Mouse (Mus musculus) ovary, postnatal 14 days (tissue): Measurements from ENCODE around the gene Nanos2.

Source experiments
- DNase-seq: peaks from one replicate; pipeline ENCODE4 v3.0.0; 2022; ENCODE audit warnings: low spot score

Gene Nanos2

DNA sequence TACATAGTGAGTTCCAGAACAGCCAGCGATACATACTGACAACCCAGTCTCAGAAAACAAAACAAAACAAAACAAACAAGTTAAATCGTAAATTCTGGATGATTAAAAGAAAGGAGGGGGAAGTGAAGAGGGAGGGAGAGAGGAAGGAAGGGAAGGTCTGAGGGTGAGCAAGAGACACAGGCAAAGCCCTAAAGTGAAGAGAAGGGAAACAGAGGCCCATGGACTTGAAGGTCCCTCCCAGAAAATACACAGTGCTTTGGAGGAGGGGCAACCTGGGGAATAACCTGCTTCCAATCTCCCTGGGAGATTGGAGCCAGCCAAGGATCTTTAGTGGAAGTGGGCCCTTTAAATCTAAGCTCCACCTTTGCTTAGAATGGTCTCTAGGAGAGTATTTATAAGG is at the start of gene Nanos2:
Nanos2 (plus strand) TSS at position 301 of the 400 bp plus-strand sequence.
- no peak for DNase-seq

GRCm38 (mm10) chr7:18942376-18942775 is 44.8 kb upstream of the Nanos2 start:
- DNase-seq, result no peak

DNA sequence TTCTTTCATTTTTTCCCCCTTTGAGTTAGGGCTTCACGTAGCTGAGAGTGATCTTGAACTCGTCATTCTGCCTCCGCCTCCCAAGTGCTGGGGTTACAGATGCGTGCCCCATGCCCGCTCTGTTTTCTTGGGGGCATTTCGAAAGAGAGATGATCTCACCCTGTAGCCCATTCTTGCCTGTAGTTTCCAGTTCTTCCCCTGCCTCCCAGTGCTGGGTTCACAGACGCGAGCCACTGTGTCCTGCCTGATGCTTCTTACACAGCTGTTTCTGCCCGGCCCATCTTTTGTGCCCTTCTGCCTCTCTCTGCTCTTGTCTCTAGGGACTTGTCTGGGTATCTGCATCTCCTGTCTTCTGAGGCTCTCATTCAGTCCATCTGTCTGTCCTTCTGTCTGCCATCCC is 44.4 kb upstream of the Nanos2 start:
- DNase-seq, result no peak

DNA sequence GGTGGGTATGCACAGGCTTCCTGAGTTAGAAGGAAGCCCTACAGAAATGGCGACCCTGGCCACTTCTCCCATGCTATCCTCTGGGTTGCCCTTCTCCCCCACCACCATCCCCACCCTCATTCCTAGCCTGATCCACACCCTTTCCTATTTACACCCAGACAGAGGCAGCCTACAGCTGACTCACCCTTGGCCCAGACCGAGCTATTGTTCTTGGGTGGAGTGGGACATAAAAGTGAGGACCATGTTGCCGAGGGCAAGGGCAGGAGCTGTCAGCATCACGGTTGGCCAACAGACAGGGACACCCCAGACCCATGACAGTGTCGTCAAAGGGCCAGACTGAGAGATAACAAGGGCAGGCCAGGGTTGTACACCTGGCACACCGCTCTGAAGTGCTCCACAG is 39.0 kb upstream of the Nanos2 start:
- no peak for DNase-seq

GRCm38 (mm10) chr7:18949781-18950522 is 37.2 kb upstream of the Nanos2 start:
- no peak for DNase-seq

DNA sequence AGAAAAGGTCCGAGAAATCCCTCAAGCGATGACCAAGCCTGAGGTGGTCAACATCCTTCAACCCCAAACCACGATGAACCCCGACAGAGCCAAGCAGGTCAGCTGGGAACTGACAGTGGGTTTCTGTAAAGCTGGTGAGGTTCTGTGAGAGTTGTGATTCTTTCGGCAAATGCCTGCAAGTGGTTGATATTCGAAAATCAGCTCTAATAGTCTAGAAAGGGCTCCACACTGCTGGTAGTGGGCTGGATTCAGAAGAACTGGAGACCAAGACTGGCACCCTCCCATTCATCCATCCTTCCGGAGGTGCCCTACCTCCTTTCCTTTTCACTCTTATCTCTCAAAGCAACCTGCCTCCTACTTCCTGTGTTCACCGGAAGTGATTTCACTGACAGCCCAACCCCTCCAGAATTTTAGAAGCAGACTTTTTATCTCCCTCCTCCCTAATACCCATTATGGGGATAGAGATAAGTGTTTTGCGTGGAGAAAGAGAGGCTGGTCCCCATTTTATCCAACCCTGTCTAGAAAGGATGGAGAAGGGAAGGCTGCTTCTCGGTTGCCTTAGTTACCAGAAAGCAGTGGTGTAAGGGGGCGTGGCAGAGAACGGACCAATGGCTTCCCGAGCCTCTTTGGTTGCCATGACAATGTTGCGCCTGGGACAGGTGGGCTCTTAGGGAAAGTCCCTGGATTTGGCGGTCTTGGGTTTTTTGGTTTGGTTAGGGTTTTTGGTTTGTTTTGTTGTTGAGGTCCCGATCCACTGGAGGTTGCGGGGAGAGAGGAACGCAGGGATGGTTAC is 36.5 kb upstream of the Nanos2 start:
- no peak for DNase-seq

DNA sequence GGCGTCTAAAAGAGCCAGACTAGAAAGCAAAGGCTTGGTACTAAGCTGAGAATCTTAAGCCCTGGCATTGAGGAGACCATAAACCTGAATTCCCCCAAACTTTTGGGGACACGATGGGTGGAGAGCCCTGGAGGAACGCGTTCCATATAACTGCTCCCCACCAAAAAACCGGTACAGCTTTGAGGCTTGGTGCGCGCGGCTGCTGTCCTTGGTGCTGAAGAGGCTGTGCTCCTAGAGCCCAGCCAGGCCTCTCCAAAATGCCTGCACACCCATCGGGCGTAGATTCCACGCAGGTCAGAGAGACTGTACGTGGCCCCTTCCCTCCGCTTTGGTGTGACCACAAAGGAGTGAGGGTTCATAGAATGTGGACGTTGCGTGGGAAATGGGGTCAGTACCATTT is 35.8 kb upstream of the Nanos2 start:
- peak; percentile 55 for DNase-seq

- peak; percentile 44 for DNase-seq
Observed at GRCm38 (mm10) chr7:18957569-18958383, 29.4 kb upstream of the Nanos2 start.

- no peak for DNase-seq
Observed at GRCm38 (mm10) chr7:18958384-18958766, 28.8 kb upstream of the Nanos2 start.

- DNase-seq, result no peak
Observed at GRCm38 (mm10) chr7:18959446-18959845, 27.8 kb upstream of the Nanos2 start.

- no peak for DNase-seq
Observed at GRCm38 (mm10) chr7:18962171-18962792, 24.9 kb upstream of the Nanos2 start.

DNA sequence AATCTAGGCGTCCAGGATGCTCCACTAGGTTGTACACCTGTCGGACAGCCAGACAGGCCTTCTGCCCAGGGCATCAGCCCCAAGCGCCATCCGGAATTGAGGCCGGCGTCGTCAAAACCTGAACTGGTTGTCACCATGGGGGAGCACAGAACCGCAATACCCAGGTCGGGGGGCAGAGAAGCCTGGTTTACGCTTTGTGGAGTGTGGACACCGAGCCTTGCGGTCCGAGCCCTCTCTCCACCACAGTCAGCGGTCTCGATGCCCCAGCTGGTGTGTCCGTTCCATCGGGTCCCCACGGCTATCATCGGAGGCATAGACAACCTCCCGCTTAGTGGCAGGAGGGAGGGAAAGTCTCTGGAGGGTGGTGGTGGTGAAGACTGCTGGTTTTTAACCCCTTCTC is 24.4 kb upstream of the Nanos2 start:
- DNase-seq, result no peak

DNA sequence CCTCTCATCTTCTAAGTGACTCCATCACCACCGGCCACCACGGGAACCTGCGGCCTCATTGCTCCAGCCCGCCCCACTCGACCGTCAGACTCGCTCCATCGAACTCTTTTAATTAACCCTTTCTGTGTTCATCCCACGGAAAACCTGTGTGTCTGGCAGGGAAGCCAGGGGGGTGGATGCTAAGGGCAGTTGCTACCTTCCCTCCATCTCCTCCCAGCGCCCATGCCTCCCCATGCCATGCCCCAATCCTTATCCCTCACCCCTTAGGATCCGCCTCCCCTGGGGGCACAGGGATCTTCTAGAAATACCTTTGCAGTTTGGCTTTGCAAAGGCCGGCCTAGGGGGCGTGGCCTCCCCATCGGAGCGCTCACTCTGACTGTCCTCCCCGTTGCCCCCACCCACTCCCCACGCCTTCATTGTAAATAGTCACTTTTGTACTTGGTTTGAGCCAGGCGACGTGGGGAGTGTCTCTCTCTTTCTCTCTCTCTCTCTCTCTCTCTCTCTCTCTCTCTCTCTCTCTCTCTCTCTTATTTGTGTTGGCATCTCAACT is 23.8 kb upstream of the Nanos2 start:
- DNase-seq, result no peak

DNA sequence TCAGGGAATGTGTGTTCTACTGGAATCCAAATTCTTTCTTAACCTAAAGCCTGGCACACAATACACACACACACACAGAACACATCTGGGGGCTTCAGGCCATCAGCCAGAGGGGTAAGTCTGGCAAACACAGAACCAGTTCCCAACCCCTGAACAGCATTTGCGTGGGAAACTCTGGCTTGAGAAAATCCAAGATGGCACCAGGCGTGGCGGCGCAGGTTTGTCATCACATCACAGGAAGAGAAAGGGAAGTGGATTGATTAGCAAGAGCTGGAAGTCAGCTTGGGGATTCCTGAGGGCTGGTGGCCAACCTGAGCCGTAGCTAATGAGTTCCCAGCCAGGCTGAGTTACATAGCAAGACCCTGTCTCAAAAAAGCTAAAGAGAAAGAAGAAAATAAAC is 21.9 kb upstream of the Nanos2 start:
- DNase-seq, result no peak

DNA sequence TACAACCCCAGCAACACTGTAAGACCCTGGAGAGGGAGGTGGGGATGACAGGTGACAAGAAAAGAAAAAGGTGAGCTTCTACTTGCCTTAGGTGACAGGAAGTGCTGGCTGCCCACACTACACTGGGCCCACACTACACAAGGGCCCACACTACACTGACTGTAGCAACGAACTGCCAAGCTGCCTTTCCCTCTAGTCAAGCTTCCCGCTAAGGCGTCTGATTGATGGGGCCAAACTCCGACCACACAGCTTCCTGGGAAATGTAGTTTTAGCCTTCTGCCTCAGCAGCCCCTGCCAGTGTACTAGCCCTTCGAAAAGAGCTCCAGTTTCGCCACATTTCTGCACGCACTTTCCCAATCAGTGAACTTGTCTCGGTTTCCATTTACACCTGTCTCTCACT is 19.6 kb upstream of the Nanos2 start:
- no peak for DNase-seq

- DNase-seq, result no peak
Observed at GRCm38 (mm10) chr7:18970956-18971355, 16.2 kb upstream of the Nanos2 start.

DNA sequence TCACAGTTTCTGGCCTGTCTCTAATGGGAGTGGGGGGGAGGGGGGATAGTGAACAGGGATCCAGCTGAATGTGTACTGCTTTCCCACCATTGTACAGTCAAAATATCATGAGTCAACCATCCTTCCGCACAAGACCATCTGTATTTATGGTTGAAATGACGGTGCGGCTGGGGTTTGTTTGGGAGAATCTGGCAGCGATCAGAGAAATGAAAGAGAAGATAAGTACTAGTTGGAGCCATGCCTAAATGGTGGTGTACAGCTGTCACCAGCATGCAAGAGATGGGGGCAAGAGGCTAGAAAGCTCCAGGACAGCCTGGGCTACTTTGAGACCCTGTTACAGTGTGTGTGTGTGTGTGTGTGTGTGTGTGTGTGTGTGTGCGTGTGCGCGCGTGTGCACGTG is 8.8 kb upstream of the Nanos2 start:
- DNase-seq, result no peak

GRCm38 (mm10) chr7:18986503-18986902 is 697 bp upstream of the Nanos2 start:
- no peak for DNase-seq

DNA sequence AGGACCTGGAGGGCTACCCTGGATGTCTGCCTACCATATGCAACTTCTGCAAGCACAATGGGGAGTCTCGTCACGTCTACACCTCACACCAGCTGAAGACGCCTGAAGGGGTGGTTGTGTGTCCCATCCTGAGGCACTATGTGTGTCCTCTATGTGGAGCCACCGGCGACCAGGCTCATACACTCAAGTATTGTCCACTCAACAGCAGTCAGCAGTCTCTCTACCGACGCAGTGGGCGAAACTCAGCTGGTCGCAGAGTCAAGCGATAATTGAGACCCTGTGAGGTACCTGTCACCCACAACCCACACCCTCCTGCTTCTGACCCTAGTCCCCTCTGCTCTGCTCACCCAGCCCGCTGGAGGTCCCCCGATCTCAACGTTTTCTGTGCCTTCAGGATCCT is 547 bp downstream of the Nanos2 start:
- no peak for DNase-seq

DNA sequence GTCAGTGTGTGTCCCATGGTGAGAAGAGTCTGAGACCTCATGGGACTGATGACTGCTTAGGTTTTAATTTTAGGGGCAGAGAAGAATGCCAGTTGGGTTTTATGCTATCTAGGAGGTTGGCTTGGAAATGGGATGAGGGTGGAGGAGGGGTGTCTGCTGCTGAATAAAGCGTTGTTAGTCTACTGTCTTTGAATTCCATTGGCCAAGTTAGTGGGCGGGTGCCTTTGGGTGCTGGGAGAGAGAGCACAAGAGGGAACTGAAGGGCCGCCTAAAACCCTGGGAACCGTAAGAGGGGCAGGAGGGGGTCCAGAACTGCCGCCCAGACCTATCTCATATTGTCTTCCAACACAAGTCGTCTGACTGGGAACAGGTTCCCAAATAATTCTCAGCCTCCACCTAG is 1.6 kb downstream of the Nanos2 start:
- DNase-seq, result no peak

- DNase-seq, result no peak
Observed at GRCm38 (mm10) chr7:18989995-18990394, 2.8 kb downstream of the Nanos2 start.
